Mouse (Mus musculus): ENCODE measurements around the gene Gm10974.

- TF ChIP-seq GATA1 (IDR thresholded peaks at IDR 0.05; ENCODE audit: borderline replicate concordance, low read length) (no peak), FLI1 (IDR thresholded peaks at IDR 0.05; ENCODE audit: low read length) (no peak)
These were observed 22.4 kb upstream of the Gm10974 start for GRCm38 (mm10) chr7:66343307-66343706.
